Mouse (Mus musculus): ENCODE data around the gene Mtcp1.

DNA sequence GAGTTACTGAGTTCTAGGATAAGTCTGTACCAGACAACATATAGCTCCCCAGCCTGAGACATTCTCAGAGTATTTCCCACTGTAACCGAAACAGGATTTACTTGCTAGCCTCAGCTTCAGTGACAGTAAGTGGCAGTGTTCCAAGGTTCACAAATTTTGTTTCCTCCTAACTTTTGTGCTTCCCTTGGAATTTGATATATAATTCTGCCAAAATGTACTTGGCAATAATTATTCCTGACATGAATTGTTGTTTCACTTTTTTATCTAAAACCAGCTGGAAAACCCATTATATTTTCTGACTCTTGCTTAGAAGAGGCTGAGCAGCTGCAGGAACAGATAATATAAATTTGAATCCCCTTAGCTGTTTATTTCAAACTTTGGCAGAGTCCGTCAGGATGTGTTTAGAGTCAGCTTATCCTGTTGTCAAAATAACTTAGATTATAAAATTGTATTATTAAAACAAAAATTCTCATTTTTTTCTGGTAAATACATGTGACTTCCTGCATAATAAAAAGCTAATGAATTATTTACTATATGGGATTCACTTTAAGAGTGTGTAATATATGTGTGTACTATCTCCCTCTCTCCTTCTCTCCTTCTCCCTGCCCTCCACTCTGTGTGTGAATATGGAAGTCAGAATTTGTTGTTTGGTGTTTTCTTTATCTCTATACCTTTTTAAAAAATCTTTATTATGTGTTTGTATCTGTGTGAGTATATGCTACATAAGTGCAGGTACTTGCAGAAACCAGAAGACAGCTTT lies 43.5 kb downstream of the Mtcp1 start:
- TF ChIP-seq CTCF (IDR thresholded peaks at IDR 0.05; ENCODE audit: low read depth) = no peak
- TF ChIP-seq EP300 (IDR thresholded peaks at IDR 0.05; ENCODE audit: low read depth) = no peak

All from liver, embryonic 14.5 days (tissue).